In the genomic region with DNA sequence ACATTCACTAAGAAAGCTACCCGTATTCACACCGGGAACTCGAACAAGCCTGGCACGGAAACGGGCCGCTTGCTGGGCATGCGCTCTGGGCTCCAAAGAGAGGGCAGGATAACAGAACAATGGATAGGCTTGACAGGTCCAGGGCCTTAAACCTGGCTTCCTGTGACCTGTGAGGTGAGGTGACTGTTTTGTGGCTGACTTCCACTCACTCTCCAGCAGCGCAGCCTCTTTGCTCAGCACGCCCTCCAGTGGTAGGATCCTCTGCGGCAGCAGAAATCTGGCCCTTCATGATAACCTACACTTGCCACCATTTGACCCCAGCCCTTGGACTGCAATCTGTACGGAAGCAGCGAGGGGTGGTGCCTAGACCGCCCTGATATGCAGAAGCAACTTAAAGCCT, we compare ENCODE assay signal across 10 mouse cellular contexts. TPM values are rescaled to one million over a fixed set of nuclear protein-coding genes. Genes with fewer than 3 reads are reported as not detected.
A peak's percentile ranks its signal among the peaks of the same experiment; 100 is the strongest.
DNase-seq lines count a peak whose midpoint lies in the region; ATAC-seq and TF ChIP-seq lines count a peak whose summit lies in the region.
"Had no signal": no experiment of that assay in that cellular context is flagged by ENCODE, and none has a peak within 500 bp of the region (broad histone marks: within the 10 kb centered on the region; RNA-seq: fewer than 3 reads in every experiment).

No protein-coding gene starts in this region.

- no peak for ATAC-seq in forebrain, postnatal 0 days
- 0 out of 2 replicates have a peak, but pooled peaks have one; percentile 57 for ATAC-seq in megakaryocyte-erythroid progenitor cell, adult 5-6 weeks (replicated peaks; ENCODE audit: low FRiP score, low TSS enrichment, poor library complexity, severe bottlenecking)

- no peak overlapping the region for H3K9ac ChIP-seq in forebrain, postnatal 0 days

- H3K27me3 ChIP-seq in forebrain, postnatal 0 days (ENCODE audit: insufficient read depth, low read length) = no peaks in the 10 kb centered on the region; the same call in 1 of the 2 replicates

- intact Hi-C loops in gastrocnemius, postnatal 14 days (cut with DNase I; ENCODE audit: low total_unique reads) = no loop called here

- no peak overlapping the region for H3K27ac ChIP-seq in layer of hippocampus, adult 2 months
- H3K27ac ChIP-seq in forebrain, postnatal 0 days (ENCODE audit: low read depth, low read length) = no peak overlapping the region

- H3K4me1 ChIP-seq in forebrain, postnatal 0 days (ENCODE audit: insufficient read depth) = no peaks in the 10 kb centered on the region

- H3K9me3 ChIP-seq in forebrain, postnatal 0 days (ENCODE audit: low read length) = no peaks in the 10 kb centered on the region

- DNase-seq in layer of hippocampus, adult 2 months (ENCODE audit: low spot score in 2 of 2) = no peak
- DNase-seq in layer of hippocampus, postnatal 14 days (ENCODE audit: low spot score in 2 of 2) = no peak
- peak; percentile 73 for DNase-seq in ZHBTc4 (ENCODE audit: low read depth, low spot score)
- peak; percentile 47 for DNase-seq in forebrain, postnatal 0 days
- DNase-seq in heart, adult 18-20 months = no peak
- DNase-seq in gastrocnemius, postnatal 14 days = no peak

- H3K4me3 ChIP-seq in layer of hippocampus, adult 2 months = no peak overlapping the region; the same call in 1 of the 2 replicates
- no peak overlapping the region for H3K4me3 ChIP-seq in forebrain, postnatal 0 days (ENCODE audit: low read depth, low read length)

- H3K4me2 ChIP-seq in forebrain, postnatal 0 days (ENCODE audit: low read depth) = no peak overlapping the region

- 23% methylated on average over 13 of the region's 13 CpGs for WGBS in forebrain, postnatal 0 days

- peak; percentile 69 for TF ChIP-seq CTCF in layer of hippocampus, adult 2 months (conservative IDR thresholded peaks at IDR 0.05)
- peak; percentile 38 for TF ChIP-seq CTCF in forebrain, postnatal 0 days (IDR thresholded peaks at IDR 0.05; ENCODE audit: low read depth)

- H3K36me3 ChIP-seq in forebrain, postnatal 0 days (ENCODE audit: insufficient read depth) = no peaks in the 10 kb centered on the region

RNA-seq across cellular contexts. Expression of a gene that starts 19.7 kb away (rescaled TPM):
- total RNA-seq in layer of hippocampus, adult 2 months (2021) = 1 to 10 TPM; 2.4 to 2.7 TPM
- total RNA-seq in layer of hippocampus, postnatal 14 days (2021) = 1 to 10 TPM; 1.6 to 3.8 TPM
- total RNA-seq in forebrain, postnatal 0 days (2014; rRNA removed) = 2.1 and 3.4 TPM in 2 replicates
- polyA plus RNA-seq in forebrain, postnatal 0 days (2015; fragmentation: Nextera tagmentation; extraction: Ambion mirVana) = 0.52 and 1.1 TPM in 2 replicates
- not detected in 2 replicates for total RNA-seq in megakaryocyte-erythroid progenitor cell, adult 5-6 weeks (2014; fragmentation: Nextera tagmentation)
- not detected in 2 replicates for total RNA-seq in megakaryocyte-erythroid progenitor cell, adult 5-6 weeks (2017)
- total RNA-seq in heart, adult 18-20 months (2021) = under 1 TPM in 1 of 2 experiments, not detected in 1; 0.33 TPM
- not detected for total RNA-seq in gastrocnemius, postnatal 14 days (2021)
- total RNA-seq: heart, adult 8-10 months had no signal

RNA-seq across cellular contexts. Expression of a gene that starts 22.8 kb away (rescaled TPM):
- not detected for total RNA-seq in layer of hippocampus, adult 2 months (2021)
- under 1 TPM in 1 of 2 experiments, not detected in 1; 0.91 TPM for total RNA-seq in layer of hippocampus, postnatal 14 days (2021)
- not detected in 2 replicates for total RNA-seq in forebrain, postnatal 0 days (2014; rRNA removed)
- not detected in 2 replicates for polyA plus RNA-seq in forebrain, postnatal 0 days (2015; fragmentation: Nextera tagmentation; extraction: Ambion mirVana)
- total RNA-seq in megakaryocyte-erythroid progenitor cell, adult 5-6 weeks (2014; fragmentation: Nextera tagmentation) = not detected in 2 replicates
- total RNA-seq in megakaryocyte-erythroid progenitor cell, adult 5-6 weeks (2017) = not detected in 2 replicates
- not detected for total RNA-seq in heart, adult 18-20 months (2021)
- total RNA-seq in gastrocnemius, postnatal 14 days (2021) = not detected
- total RNA-seq: heart, adult 8-10 months had no signal

RNA-seq across cellular contexts. Expression of a gene that starts 30.5 kb away (rescaled TPM):
- total RNA-seq in layer of hippocampus, adult 2 months (2021) = not detected
- total RNA-seq in layer of hippocampus, postnatal 14 days (2021) = not detected
- total RNA-seq in forebrain, postnatal 0 days (2014; rRNA removed) = not detected in 2 replicates
- polyA plus RNA-seq in forebrain, postnatal 0 days (2015; fragmentation: Nextera tagmentation; extraction: Ambion mirVana) = not detected in 2 replicates
- total RNA-seq in megakaryocyte-erythroid progenitor cell, adult 5-6 weeks (2014; fragmentation: Nextera tagmentation) = not detected in 2 replicates
- total RNA-seq in megakaryocyte-erythroid progenitor cell, adult 5-6 weeks (2017) = not detected in 2 replicates
- not detected for total RNA-seq in heart, adult 18-20 months (2021)
- total RNA-seq in gastrocnemius, postnatal 14 days (2021) = not detected
- total RNA-seq: heart, adult 8-10 months; layer of hippocampus, postnatal 10 days had no signal
- polyA plus RNA-seq: thymus, postnatal 0 days had no signal

RNA-seq across cellular contexts. Expression of a gene that starts 35.8 kb away (rescaled TPM):
- under 1 TPM; 0.23 to 0.27 TPM for total RNA-seq in layer of hippocampus, adult 2 months (2021)
- total RNA-seq in layer of hippocampus, postnatal 14 days (2021) = under 1 TPM; 0.35 to 0.60 TPM
- 0.08 and 0.29 TPM in 2 replicates for total RNA-seq in forebrain, postnatal 0 days (2014; rRNA removed)
- 0.11 and 0.19 TPM in 2 replicates for polyA plus RNA-seq in forebrain, postnatal 0 days (2015; fragmentation: Nextera tagmentation; extraction: Ambion mirVana)
- total RNA-seq in megakaryocyte-erythroid progenitor cell, adult 5-6 weeks (2014; fragmentation: Nextera tagmentation) = not detected in 2 replicates
- total RNA-seq in megakaryocyte-erythroid progenitor cell, adult 5-6 weeks (2017) = 0.80 TPM in 1 of 2 replicates, not detected in the other
- total RNA-seq in heart, adult 18-20 months (2021) = under 1 TPM; 0.20 to 0.41 TPM
- under 1 TPM; 0.10 to 0.20 TPM for total RNA-seq in gastrocnemius, postnatal 14 days (2021)

Comparison
In these comparisons a context has a peak if more than half of its experiments do, and no peak if none do; other contexts are left out.
1. DNase-seq: peak in ZHBTc4 (single experiment) and forebrain, postnatal 0 days (single experiment); none in layer of hippocampus, adult 2 months (0 of 2), layer of hippocampus, postnatal 14 days (0 of 2), heart, adult 18-20 months (0 of 2) and gastrocnemius, postnatal 14 days (single experiment).